Mouse (Mus musculus) erythroblast, adult 5-6 weeks (primary cell): ENCODE results near the gene Eif2ak4. TPM values are rescaled to one million over a fixed set of nuclear protein-coding genes. Genes with fewer than 3 reads are reported as not detected.

Experiments
- ATAC-seq: replicated peaks from 2 replicates; pipeline ENCODE4 v1.8.0; 2016; ENCODE audit warnings: moderate number of reproducible peaks, mild to moderate bottlenecking, moderate TSS enrichment, inconsistent platforms; ENCODE audit not compliant: poor library complexity, low FRiP score, severe bottlenecking
- total RNA-seq, 2 experiments: library from RNA; stranded (forward) in 1 of 2; stranded (reverse) in 1 of 2; fragments of 150-400 nt in 1 of 2; fragments of 200-764, 138-1000 nt in 1 of 2; gene quantifications; 2 replicates each; pipeline versions ENCODE4 v1.2.3 to v1.2.4; 2015 to 2017; ENCODE audit warnings: low replicate concordance in 2 of 2

Eif2ak4 gene
- total RNA-seq, 2 experiments from 2014 or later: 2.6 to 7.3 TPM

DNA sequence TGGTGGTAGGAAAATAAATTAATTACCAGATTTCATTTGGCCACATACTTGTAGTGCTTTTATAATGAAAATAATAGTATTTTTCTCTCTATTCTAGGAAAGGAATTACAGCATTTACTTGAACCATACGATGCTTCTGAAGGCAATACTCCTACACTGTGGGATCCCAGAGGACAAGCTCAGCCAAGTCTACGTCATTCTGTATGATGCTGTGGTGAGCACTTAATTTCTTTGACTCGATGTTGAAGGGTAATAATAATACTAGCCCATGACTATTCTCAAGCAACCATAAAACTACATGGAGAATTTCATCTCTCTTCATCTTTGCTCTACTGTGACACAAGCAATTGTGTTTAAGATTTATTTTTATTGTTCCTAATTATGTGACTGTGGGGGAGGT is 68.6 kb downstream of the Eif2ak4 start:
- no peak for ATAC-seq

DNA sequence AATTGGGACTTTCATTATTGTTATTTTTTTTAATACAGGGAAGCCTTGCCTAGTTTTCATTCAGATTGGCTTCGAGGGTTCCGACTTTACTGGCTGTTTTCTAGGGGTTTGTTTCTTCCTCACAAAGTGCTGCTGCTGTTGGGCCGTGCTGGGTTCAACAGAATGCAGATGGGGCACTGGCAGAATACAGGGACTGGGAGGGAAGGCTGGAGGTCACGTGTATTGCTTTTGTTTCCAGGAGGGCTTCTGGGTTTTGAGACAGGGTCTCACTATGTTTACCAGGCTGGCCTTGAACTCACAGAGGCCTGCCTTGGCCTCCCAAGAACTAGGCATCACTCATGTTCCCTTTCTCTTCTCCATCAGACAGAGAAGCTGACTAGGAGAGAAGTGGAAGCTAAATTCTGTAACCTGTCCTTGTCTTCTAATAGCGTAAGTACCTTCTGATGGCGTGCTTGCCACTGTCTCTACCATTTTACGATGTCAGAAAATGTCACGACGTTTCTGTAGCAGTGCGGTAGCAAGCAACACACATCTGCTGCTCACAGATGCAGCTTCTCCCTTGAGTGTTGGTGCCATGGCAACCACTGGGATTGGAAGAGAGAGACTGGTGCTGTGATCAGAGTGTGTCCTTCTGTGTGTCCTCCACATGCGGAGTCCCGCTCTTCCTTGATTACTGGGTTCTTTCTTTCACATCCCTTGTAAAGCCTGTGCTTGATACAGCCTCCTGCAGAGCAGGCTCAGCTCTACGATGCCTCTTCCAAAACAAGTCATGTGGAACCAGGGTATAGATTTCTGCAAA is 69.2 kb downstream of the Eif2ak4 start:
- ATAC-seq: no peak

GRCm38 (mm10) chr2:118461480-118462165 is 73.2 kb downstream of the Eif2ak4 start:
- no peak for ATAC-seq

DNA sequence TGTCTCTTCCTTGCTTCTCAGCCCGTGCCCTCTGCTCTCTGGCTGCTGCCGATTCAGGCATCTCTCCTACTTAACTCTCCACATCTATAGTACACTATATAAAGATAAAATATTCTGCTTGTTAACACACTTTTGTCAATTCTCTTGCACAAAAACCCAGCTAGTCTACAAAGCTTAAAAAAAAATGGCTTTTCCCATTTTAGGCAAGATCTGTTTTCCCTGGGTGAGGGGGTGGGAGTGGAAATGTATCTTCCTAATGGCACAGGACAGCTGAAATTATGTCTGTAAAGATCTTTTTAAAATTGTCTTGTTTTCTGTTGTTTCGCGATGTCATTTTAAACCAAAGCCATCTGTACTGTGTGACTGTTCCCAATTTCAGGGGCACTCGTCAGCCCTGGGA is 75.1 kb downstream of the Eif2ak4 start:
- ATAC-seq: no peak

DNA sequence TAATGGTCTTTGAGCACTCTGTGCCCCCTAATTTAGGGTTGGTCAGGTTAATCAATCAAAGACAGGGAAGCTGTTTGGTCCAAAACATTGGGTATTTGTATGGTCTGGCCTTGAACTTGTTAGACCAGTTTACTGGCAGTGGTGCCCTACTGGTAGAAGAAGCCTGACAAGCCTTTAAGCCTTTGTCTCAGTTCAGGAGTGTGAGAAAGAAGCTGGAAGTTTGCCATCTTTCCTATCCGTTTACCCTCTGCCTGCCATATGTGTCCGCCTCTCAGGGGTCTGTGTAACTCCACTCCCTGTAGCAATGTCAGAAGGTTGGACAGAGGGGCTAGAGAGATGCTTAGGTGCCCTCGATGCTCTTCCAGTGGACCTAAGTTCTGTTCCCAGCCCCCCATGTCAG is 76.0 kb downstream of the Eif2ak4 start:
- ATAC-seq: no peak

GRCm38 (mm10) chr2:118465894-118466293 is 77.5 kb downstream of the Eif2ak4 start:
- ATAC-seq: no peak

DNA sequence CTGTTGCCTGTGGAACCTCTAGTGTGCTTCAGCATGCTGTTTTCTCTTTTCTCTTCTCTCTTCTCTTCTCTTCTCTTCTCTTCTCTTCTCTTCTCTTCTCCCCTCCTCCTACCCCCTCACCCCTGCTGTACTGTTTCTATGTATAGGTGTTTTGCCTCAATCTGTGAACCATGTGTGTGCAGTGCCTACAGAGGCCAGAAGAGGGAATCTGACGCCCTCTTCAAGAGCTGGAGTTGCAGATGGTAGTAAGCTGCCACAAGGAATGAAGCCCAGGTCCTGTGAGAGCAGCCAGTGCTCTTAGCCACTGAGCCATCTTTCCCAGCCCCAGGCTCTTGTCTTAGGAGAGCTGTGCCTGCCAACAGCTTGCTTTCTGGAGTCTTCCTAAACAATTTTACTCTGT is 78.2 kb downstream of the Eif2ak4 start:
- no peak for ATAC-seq

- ATAC-seq: no peak
These were observed 79.9 kb downstream of the Eif2ak4 start for GRCm38 (mm10) chr2:118468354-118468753.

DNA sequence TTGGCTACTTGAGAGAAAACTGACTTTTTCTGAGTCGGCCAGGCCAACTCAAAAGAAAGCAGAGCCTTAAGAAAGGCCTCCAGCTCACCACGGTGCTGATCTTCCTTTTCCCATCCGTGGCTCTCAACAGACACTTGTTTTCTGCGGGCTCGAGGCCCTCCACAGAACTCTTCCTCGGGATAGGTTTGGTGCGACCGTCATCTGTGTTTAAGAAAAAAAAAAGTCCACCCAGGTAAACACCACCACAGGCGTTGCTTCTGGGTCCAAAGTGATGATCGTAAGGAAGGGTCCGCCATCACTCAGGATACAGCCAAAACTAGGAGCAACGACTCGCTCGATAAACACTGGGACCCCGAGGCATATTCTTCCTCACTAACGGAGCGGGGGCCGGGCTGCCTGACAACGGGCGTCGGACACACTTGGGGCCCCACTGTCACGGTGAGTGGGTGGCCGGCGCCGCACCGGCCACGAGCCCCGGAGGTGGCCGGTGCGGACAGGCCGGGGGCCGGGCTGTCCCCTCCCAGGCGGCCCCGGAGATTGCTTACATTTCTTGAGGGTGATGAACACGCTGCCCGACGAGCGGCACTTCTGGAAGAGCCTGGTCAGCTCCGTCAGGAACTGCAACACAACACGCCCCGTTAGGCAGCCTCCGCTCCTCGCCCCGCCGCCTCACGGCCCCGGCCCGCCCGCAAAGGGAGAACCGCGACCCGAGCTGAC is 90.6 kb downstream of the Eif2ak4 start:
- ATAC-seq: peak; percentile 18

DNA sequence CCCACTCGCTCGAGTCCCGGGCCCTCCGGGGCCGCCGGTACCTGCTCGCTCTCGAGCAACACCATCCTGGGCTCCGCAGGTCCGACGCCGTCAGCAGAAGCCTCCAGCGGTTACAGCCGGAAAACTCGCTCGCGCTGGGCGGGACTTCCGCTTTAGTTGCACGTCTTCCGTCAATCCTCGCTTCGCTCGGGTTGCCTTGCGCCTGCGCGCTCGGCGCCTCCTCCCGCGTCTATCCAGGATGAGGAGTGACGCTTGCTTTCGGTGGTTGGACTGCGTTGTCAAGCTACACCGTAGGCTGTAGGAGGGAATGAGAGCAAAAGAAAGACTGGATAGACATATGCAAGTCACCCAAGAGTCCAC is 91.1 kb downstream of the Eif2ak4 start, which contains the start of gene Srp14:
Srp14 (minus strand) TSS at position 162 of the 360 bp plus-strand sequence.
- ATAC-seq: peak; percentile 95

DNA sequence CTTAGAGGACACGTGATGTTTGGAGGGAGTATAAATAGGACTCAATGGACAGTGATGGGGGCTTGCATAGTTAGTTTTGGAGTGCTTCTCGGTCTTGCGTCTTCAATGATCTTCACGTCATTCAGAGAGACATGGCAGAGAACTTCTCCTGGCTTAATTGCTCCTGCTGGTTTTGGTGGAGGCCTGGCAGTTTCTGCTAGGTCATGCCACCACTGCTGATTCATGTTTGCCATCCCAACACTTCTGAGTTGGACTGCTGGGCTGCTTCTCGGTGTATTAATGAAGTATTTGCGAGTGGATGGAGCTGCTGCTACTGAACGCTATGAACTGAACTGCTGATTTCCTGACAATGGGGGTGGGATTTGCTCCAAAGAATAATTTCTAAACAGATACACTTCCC is 92.5 kb downstream of the Eif2ak4 start:
- ATAC-seq: 0 out of 2 replicates have a peak, but pooled peaks have one; percentile 41

- ATAC-seq: no peak
These were observed 94.6 kb downstream of the Eif2ak4 start for GRCm38 (mm10) chr2:118483032-118483431.

- no peak for ATAC-seq
These were observed 96.0 kb downstream of the Eif2ak4 start for GRCm38 (mm10) chr2:118484386-118484898.

DNA sequence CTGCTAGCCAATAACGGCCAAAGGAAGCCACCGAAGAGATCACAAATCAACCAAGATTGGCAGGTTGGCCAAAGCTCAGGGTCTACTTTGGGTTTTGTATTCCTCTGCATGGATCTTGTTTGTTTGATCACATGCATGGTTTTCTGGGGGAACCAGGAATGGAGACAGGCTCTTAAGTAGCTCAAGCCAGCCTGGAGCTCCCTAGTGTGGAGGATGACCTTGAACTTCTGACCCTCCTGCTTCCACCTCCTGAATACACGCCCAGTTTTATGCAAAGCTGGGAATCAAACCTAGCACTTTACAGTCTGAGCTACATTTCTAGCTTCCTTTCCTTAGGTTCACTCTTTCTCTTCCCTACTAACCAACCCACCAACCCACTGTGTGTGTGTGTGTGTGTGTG is 97.0 kb downstream of the Eif2ak4 start:
- no peak for ATAC-seq

- ATAC-seq: peak; percentile 84
These were observed 98.5 kb downstream of the Eif2ak4 start for GRCm38 (mm10) chr2:118486933-118487332.

GRCm38 (mm10) chr2:118487806-118488205 is 99.4 kb downstream of the Eif2ak4 start:
- 0 out of 2 replicates have a peak, but pooled peaks have one; percentile 48 for ATAC-seq

GRCm38 (mm10) chr2:118490241-118491091 is 102.0 kb downstream of the Eif2ak4 start:
- ATAC-seq: no peak

GRCm38 (mm10) chr2:118491281-118491731 is 102.9 kb downstream of the Eif2ak4 start:
- ATAC-seq: no peak

GRCm38 (mm10) chr2:118491741-118492395 is 103.5 kb downstream of the Eif2ak4 start:
- ATAC-seq: no peak
